Mouse (Mus musculus) heart, postnatal 10 days (tissue): ENCODE measurements at regions not wholly inside any gene's neighbourhood (a gene's known extent, or its start where the extent isn't known, plus 50 kb on each side); places are given as distances from the start of the nearest gene placed in this dataset.
A peak's percentile ranks its signal among the peaks of the same experiment; 100 is the strongest.

ENCODE experiments used
- DNase-seq, 2 experiments: peaks; one replicate each; pipeline ENCODE4 v3.0.0; 2021
- intact Hi-C: fragments of 180-260 bp; cut with DNase I; formaldehyde crosslinking; loops from one replicate; pipeline ENCODE4 v1.15.1; 2025

DNA sequence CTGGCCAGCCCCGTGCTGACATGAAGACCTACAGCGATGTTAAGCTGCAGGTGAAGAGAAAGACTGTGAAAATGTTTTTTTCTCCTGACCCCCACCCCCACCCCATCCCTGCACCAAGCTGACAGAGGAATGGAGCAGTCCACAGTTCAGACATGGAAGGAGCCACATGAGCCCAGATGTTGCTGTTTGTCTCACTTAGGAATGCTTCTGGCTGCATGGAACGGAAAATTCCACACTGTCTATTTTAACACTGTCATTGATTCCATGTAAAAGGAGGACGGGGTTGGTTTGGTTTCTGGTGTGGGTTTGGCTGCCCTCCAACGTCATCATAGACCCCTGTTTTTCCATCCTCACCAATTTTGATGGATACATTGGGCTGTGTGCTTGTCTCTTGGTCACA, 179.3 kb downstream of the Gpat3 start:
- intact Hi-C loops: no loop called here
- DNase-seq: no peak

DNA sequence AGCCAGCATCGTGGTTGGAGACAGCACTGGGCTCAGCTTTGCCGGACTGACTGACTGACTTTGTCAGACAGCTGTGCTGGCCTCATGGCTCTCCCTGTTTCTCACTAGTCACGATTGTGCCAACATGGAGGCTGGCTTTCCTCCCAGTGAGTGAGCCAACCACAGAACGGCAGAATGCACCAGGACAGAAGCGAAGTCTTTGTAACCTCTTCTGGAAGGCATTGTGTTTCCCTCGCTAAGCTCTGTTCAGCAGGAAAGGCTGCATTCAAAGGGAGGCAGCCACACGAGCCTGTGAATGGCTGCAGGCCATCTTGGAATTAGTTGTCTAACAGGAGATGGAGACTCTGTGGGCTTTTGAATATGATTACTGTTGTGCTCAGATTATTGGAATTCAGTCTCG, 178.3 kb downstream of the Gpat3 start:
- no peak for DNase-seq
- intact Hi-C loops: no loop called here

GRCm38 (mm10) chr5:101020784-101021183, 175.3 kb downstream of the Gpat3 start:
- DNase-seq: peak; percentile 72 to 82
- intact Hi-C loops: loop anchor here (1.0 kb wide), 1 partner anchor 648 kb away; no protein-coding TSS in a partner anchor

DNA sequence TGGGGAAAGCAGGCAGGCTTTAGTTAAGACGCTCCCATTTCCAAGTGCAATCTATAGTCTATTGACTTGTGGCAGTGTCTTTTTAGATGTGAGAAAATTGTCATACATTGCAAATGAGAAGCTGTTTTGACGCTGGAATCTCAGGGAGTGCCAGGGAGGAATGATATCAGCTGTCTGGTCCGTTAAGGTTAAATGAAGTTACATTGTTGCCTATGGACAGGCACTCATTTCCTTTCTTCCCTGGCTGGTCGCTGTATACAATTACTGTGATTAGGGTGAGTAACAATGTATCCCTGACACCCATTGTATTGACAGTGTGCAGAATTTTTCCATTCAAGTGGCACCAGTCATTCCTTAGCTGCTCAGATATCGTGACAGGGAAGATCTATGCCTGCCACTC, 168.3 kb downstream of the Gpat3 start:
- no peak for DNase-seq
- intact Hi-C loops: no loop called here

GRCm38 (mm10) chr5:101005216-101005615, 159.7 kb downstream of the Gpat3 start:
- DNase-seq: no peak

GRCm38 (mm10) chr5:101000436-101000835, 154.9 kb downstream of the Gpat3 start:
- intact Hi-C loops: no loop called here
- DNase-seq: no peak

More at GRCm38 (mm10) chr5:101005216-101005615, 159.7 kb downstream of the Gpat3 start:
- intact Hi-C loops: no loop called here

DNA sequence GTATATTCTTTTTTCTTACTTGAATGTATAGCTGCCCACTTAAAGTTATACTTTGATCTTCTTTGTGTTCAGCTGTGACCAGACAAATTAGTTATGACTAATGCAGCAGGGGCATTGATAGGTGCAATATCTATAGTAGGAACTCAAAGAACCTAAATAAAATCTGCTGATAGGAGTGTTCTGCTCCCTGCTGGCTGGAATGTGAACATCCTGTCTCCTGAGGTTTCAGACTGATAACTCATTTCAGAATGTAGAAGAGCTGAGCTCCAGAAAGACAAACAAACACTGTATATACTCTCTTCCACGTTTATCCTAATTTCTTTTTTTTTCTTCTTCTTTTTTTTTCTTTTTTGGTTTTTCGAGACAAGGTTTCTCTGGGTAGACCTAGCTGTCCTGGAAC, 146.9 kb downstream of the Gpat3 start:
- intact Hi-C loops: no loop called here
- no peak for DNase-seq

GRCm38 (mm10) chr5:100991626-100992025, 146.1 kb downstream of the Gpat3 start:
- peak; percentile 4 to 32 for DNase-seq
- intact Hi-C loops: loop anchor here (2.0 kb wide), 1 partner anchor 677 kb away; no protein-coding TSS in a partner anchor

DNA sequence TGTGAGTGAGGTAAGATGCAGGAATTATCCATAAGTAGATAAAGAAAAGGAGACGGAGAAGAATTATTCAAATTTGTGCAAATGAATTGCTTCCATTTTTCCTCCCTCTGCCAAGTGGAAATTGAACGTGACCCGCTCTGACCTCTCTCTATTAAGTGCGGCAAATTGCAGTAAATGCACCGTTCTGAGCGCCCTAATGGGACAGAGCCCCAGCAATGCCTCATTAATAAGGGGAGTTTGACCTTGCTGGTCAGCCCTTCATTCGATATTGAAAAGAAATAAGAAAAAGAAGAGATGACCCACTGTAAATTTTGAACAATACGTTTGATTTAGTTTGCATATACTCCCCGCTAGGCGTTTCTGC, 137.0 kb downstream of the Gpat3 start:
- intact Hi-C loops: no loop called here
- no peak for DNase-seq

DNA sequence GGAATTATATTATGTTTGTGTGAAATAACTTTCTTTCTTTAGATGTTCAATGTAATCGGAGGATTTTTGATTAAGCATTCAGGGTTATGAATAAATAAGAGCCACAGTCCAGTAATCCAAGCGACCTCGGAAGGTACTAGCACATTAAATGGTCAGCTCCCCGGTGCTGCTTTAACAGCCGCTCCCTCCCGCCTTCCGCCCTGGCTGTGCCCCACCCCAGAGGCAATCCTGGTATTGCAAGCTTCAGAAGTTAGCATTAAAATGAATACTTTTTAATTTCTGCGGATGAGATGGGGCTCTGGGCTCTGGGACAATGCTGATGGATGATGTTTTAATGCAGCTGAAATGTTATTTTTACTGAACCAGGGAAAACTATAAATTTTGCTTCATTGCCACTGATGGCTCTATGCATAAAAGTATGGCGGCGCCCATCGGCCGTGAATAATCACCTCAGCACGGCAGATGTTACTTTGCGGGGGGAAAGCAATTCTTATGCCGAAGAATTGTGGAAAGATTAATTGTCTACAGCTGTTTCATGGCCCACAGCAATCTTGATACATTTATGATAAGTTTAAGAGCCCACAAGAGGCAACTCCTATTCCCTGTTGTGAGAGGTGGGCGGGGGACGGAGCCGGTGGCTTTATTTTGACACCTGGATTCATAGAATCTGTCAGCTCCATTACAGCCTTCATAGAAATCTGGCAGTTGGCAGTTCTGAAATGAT, 136.5 kb downstream of the Gpat3 start:
- intact Hi-C loops: no loop called here
- no peak for DNase-seq

DNA sequence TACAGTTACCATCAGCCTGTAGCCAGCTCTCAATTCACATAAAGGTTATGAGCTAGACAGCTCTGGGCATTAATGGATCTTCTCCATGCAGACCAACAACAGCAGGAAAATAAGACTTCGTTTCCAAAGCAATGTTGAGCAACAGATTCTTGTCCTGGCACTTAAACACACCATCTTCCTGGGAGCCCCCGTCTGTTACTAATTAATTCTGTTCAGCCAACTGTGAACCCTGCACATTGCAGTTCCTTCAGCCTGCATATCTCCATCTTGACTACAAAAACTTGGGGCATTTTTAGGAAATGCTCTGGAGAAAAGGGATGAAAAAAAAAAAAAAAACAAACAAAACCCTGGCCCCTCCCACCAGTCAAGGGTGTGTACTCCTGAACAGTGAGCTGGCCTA, 131.2 kb downstream of the Gpat3 start:
- intact Hi-C loops: no loop called here
- no peak for DNase-seq

- no peak for DNase-seq
- intact Hi-C loops: no loop called here
These were observed 105.7 kb downstream of the Gpat3 start for GRCm38 (mm10) chr5:100951210-100951609.
